Mouse (Mus musculus): ENCODE data around the gene Ensa. TPM values are rescaled to one million over a fixed set of nuclear protein-coding genes. Genes with fewer than 3 reads are reported as not detected.
"Not testable (repeated sequence)": the region's sequence is repeated elsewhere in the genome, so short reads cannot be mapped to it uniquely, and the experiment has no call there.

Ensa gene
- polyA plus RNA-seq, 1 experiment from 2014 or later: 85.1 TPM

DNA sequence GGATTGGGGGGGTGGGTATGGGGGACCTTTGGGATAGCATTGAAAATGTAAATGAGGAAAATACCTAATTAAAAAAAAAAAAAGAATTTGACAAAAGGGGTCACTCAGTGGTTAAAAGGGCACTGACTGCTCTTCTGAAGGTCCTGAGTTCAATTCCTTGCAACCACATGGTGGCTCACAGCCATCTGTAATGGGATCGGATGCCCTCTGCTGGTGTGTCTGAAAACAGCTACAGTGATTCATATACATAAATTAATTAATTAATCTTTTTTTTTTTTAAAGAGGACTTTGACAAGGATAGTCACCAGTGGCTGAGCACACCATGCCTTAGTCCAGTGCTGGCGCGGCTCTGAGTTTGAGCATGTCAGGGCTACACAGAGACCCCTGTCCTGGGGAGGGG lies 45.6 kb downstream of the Ensa start:
- not testable (repeated sequence) for DNase-seq (ENCODE audit: low spot score); H3K4me1 ChIP-seq (replicated peaks; ENCODE audit: control insufficient read depth, insufficient read depth, low read length); H3K4me2 ChIP-seq (ENCODE audit: low read depth, low read length, severe bottlenecking); H3K36me3 ChIP-seq (ENCODE audit: control insufficient read depth, insufficient read depth, low read length); H3K27me3 ChIP-seq (ENCODE audit: control insufficient read depth, insufficient read depth, low read length); ATAC-seq (replicated peaks; ENCODE audit: low FRiP score); H3K9ac ChIP-seq (ENCODE audit: low read length); H3K27ac ChIP-seq (ENCODE audit: low read depth, low read length); H3K9me3 ChIP-seq (ENCODE audit: control insufficient read depth, low read length); H3K4me3 ChIP-seq (ENCODE audit: low read depth, low read length)
- 94% methylated on average over 3 of the region's 3 CpGs for WGBS

DNA sequence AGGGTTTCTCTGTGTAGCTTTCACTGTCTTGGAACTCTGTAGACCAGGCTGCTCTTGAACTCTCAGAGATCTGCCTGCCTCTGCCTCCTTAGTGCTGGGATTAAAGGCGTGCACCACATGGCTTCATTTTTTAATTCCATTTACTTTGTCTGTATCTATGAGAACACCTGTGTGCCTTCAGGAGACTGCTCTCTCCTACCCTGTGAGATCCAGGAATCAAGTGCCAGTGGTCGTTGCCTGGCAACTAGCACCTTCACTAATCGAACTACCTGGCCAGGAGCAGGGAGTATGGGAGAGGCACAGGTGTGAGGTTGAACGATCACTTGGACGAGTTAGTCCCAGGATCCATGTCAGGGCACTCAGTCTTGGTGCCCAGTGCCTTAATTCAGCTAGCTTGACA lies 46.4 kb downstream of the Ensa start:
- H3K4me1 ChIP-seq (replicated peaks; ENCODE audit: control insufficient read depth, insufficient read depth, low read length): peaks cover 9% of the 10 kb centered on the region
- no peaks in the 10 kb centered on the region for H3K27me3 ChIP-seq (ENCODE audit: control insufficient read depth, insufficient read depth, low read length)
- ATAC-seq (replicated peaks; ENCODE audit: low FRiP score) (no peak), DNase-seq (ENCODE audit: low spot score) (no peak)
- H3K9ac ChIP-seq (ENCODE audit: low read length): no peak overlapping the region
- H3K9me3 ChIP-seq (ENCODE audit: control insufficient read depth, low read length): no peaks in the 10 kb centered on the region
- no peak overlapping the region for H3K4me3 ChIP-seq (ENCODE audit: low read depth, low read length)
- no peak overlapping the region for H3K27ac ChIP-seq (ENCODE audit: low read depth, low read length)
- WGBS: 90% methylated on average over 5 of the region's 5 CpGs
- H3K4me2 ChIP-seq (ENCODE audit: low read depth, low read length, severe bottlenecking): no peak overlapping the region
- no peaks in the 10 kb centered on the region for H3K36me3 ChIP-seq (ENCODE audit: control insufficient read depth, insufficient read depth, low read length)

- no peaks in the 10 kb centered on the region for H3K9me3 ChIP-seq (ENCODE audit: control insufficient read depth, low read length)
- H3K4me3 ChIP-seq (ENCODE audit: low read depth, low read length): no peak overlapping the region
- H3K27me3 ChIP-seq (ENCODE audit: control insufficient read depth, insufficient read depth, low read length): no peaks in the 10 kb centered on the region
- no peak overlapping the region for H3K9ac ChIP-seq (ENCODE audit: low read length)
- peaks cover 9% of the 10 kb centered on the region for H3K4me1 ChIP-seq (replicated peaks; ENCODE audit: control insufficient read depth, insufficient read depth, low read length)
- no peaks in the 10 kb centered on the region for H3K36me3 ChIP-seq (ENCODE audit: control insufficient read depth, insufficient read depth, low read length)
- no peak overlapping the region for H3K4me2 ChIP-seq (ENCODE audit: low read depth, low read length, severe bottlenecking)
- 62% methylated on average over 3 of the region's 3 CpGs for WGBS
- ATAC-seq (replicated peaks; ENCODE audit: low FRiP score): no peak
- H3K27ac ChIP-seq (ENCODE audit: low read depth, low read length): no peak overlapping the region
- DNase-seq (ENCODE audit: low spot score): no peak
Measured at GRCm38 (mm10) chr3:95672461-95672860, 47.7 kb downstream of the Ensa start.

DNA sequence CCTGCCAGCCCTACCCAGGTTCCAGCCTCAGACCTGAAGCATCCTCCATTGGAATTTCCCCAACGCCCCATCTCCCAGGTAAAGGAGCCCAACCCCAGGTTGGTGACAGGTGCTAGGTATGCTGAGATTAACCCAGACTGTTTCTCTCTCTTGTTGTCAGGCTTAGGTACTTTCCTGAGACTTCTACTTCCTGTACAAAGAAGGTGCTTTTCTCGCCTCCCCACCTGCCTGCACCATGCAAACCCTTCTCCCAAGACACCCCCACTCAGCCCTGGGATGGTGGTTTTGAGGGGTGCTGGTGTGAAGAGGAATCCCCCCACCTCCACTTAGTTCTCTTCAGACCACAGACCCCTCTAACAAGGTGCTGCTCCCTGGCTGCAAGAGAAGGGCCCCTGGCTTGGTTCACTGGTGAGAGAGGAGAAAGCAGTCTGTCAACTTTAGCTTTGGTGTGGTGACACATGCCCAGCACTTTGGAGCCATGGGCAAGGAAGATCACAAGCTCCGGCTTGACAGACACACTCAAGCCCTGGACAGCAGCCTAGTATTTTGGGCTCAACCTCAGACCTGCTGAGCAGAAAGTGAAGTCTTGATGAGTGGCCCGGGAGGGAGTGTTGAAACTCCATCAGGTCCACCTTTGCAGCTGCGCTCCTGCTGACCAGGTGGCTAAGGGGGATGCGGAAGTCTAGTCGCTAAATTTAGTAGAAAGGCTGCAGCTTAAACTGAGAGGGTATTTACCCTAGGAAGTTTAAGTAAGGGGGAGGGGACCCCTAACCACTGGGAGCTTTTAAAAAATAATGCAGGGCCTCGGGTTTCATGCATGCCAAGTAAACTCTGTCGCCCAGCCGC lies 48.3 kb downstream of the Ensa start:
- 60% methylated on average over 10 of the region's 10 CpGs for WGBS

DNA sequence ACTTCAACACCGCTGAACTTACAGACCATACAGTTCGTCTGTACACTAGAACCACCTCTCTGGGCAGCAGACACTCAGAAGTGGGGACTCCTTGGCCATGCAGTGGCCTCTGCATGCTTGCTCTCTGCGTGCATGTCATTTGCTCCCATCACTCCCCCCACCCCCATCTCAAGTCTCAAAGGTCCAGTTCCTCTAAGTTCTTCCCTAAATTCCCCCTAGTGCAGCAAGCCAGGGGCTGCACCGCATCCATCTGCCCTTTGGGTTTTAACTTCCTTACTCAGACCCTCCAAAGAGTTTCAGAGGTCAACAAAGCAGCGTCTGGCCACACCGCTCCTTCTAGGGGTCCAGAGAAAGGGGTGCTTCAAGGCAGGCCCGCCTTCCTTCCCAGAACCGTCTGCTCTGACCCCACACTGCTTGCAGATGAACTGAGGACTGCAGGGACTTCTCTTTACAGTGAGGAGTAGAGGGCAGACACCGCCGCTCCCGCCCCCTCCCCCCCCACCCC lies 49.0 kb downstream of the Ensa start:
- ATAC-seq (replicated peaks; ENCODE audit: low FRiP score): no peak
- no peak overlapping the region for H3K4me3 ChIP-seq (ENCODE audit: low read depth, low read length)
- H3K4me2 ChIP-seq (ENCODE audit: low read depth, low read length, severe bottlenecking): no peak overlapping the region
- peak overlapping the region; percentile 27; the same call in 1 of the 2 replicates for H3K27ac ChIP-seq (ENCODE audit: low read depth, low read length)
- H3K36me3 ChIP-seq (ENCODE audit: control insufficient read depth, insufficient read depth, low read length): no peaks in the 10 kb centered on the region
- DNase-seq (ENCODE audit: low spot score): no peak
- H3K27me3 ChIP-seq (ENCODE audit: control insufficient read depth, insufficient read depth, low read length): no peaks in the 10 kb centered on the region
- 31% methylated on average over 11 of the region's 11 CpGs for WGBS
- H3K9ac ChIP-seq (ENCODE audit: low read length): peak overlapping the region; percentile 27; the same call in 1 of the 2 replicates
- H3K9me3 ChIP-seq (ENCODE audit: control insufficient read depth, low read length): no peaks in the 10 kb centered on the region
- H3K4me1 ChIP-seq (replicated peaks; ENCODE audit: control insufficient read depth, insufficient read depth, low read length): peaks cover 9% of the 10 kb centered on the region

More for the DNA sequence above, 48.3 kb downstream of the Ensa start:
- H3K4me2 ChIP-seq (ENCODE audit: low read depth, low read length, severe bottlenecking): no peak overlapping the region
- H3K9me3 ChIP-seq (ENCODE audit: control insufficient read depth, low read length): no peaks in the 10 kb centered on the region
- DNase-seq (ENCODE audit: low spot score) (no peak), ATAC-seq (replicated peaks; ENCODE audit: low FRiP score) (no peak)
- H3K4me1 ChIP-seq (replicated peaks; ENCODE audit: control insufficient read depth, insufficient read depth, low read length): peaks cover 9% of the 10 kb centered on the region
- H3K9ac ChIP-seq (ENCODE audit: low read length): no peak overlapping the region; the same call in 1 of the 2 replicates
- no peak overlapping the region for H3K4me3 ChIP-seq (ENCODE audit: low read depth, low read length)
- H3K27ac ChIP-seq (ENCODE audit: low read depth, low read length): peak overlapping the region; percentile 27; the same call in 1 of the 2 replicates
- H3K36me3 ChIP-seq (ENCODE audit: control insufficient read depth, insufficient read depth, low read length): no peaks in the 10 kb centered on the region
- no peaks in the 10 kb centered on the region for H3K27me3 ChIP-seq (ENCODE audit: control insufficient read depth, insufficient read depth, low read length)

GRCm38 (mm10) chr3:95674236-95674635 lies 49.4 kb downstream of the Ensa start:
- Histone ChIP-seq H3K9me3 (ENCODE audit: control insufficient read depth, low read length) (no peaks in the 10 kb centered on the region), H3K4me3 (ENCODE audit: low read depth, low read length) (no peak overlapping the region), H3K27ac (ENCODE audit: low read depth, low read length) (no peak overlapping the region), H3K4me1 (replicated peaks; ENCODE audit: control insufficient read depth, insufficient read depth, low read length) (peaks cover 9% of the 10 kb centered on the region), H3K36me3 (ENCODE audit: control insufficient read depth, insufficient read depth, low read length) (no peaks in the 10 kb centered on the region), H3K4me2 (ENCODE audit: low read depth, low read length, severe bottlenecking) (no peak overlapping the region), H3K27me3 (ENCODE audit: control insufficient read depth, insufficient read depth, low read length) (no peaks in the 10 kb centered on the region), H3K9ac (ENCODE audit: low read length) (no peak overlapping the region; the same call in 1 of the 2 replicates)
- DNase-seq (ENCODE audit: low spot score) (no peak), ATAC-seq (replicated peaks; ENCODE audit: low FRiP score) (no peak; the same call in 1 of the 2 replicates)
- 42% methylated on average over 2 of the region's 2 CpGs for WGBS

GRCm38 (mm10) chr3:95674812-95675211 lies 50.0 kb downstream of the Ensa start:
- DNase-seq (ENCODE audit: low spot score): no peak

GRCm38 (mm10) chr3:95675301-95676092 lies 50.7 kb downstream of the Ensa start:
- H3K4me3 ChIP-seq (ENCODE audit: low read depth, low read length): no peak overlapping the region
- 23% methylated on average over 8 of the region's 8 CpGs for WGBS

More at GRCm38 (mm10) chr3:95674812-95675211, 50.0 kb downstream of the Ensa start:
- H3K36me3 ChIP-seq (ENCODE audit: control insufficient read depth, insufficient read depth, low read length): no peaks in the 10 kb centered on the region
- H3K9me3 ChIP-seq (ENCODE audit: control insufficient read depth, low read length): no peaks in the 10 kb centered on the region
- H3K4me2 ChIP-seq (ENCODE audit: low read depth, low read length, severe bottlenecking): no peak overlapping the region
- H3K9ac ChIP-seq (ENCODE audit: low read length): no peak overlapping the region
- no peak overlapping the region for H3K4me3 ChIP-seq (ENCODE audit: low read depth, low read length)
- 43% methylated on average over 6 of the region's 6 CpGs for WGBS
- H3K27ac ChIP-seq (ENCODE audit: low read depth, low read length): peak overlapping the region; percentile 57
- ATAC-seq (replicated peaks; ENCODE audit: low FRiP score): no peak
- H3K27me3 ChIP-seq (ENCODE audit: control insufficient read depth, insufficient read depth, low read length): no peaks in the 10 kb centered on the region
- peaks cover 9% of the 10 kb centered on the region for H3K4me1 ChIP-seq (replicated peaks; ENCODE audit: control insufficient read depth, insufficient read depth, low read length)

More at GRCm38 (mm10) chr3:95675301-95676092, 50.7 kb downstream of the Ensa start:
- Histone ChIP-seq H3K4me2 (ENCODE audit: low read depth, low read length, severe bottlenecking) (no peak overlapping the region), H3K36me3 (ENCODE audit: control insufficient read depth, insufficient read depth, low read length) (no peaks in the 10 kb centered on the region), H3K9me3 (ENCODE audit: control insufficient read depth, low read length) (no peaks in the 10 kb centered on the region), H3K27me3 (ENCODE audit: control insufficient read depth, insufficient read depth, low read length) (no peaks in the 10 kb centered on the region), H3K9ac (ENCODE audit: low read length) (no peak overlapping the region), H3K27ac (ENCODE audit: low read depth, low read length) (peak overlapping the region; percentile 57), H3K4me1 (replicated peaks; ENCODE audit: control insufficient read depth, insufficient read depth, low read length) (peaks cover 9% of the 10 kb centered on the region)
- ATAC-seq (replicated peaks; ENCODE audit: low FRiP score): peak; percentile 26; the same call in 1 of the 2 replicates
- peak; percentile 72 for DNase-seq (ENCODE audit: low spot score)
